Mouse (Mus musculus): ENCODE results near the gene Unc13a. TPM values are rescaled to one million over a fixed set of nuclear protein-coding genes. Genes with fewer than 3 reads are reported as not detected.

Unc13a gene
- polyA plus RNA-seq, 1 experiment from 2014 or later, result 16.6 TPM

GRCm38 (mm10) chr8:71659751-71660150 is 11.8 kb downstream of the Unc13a start:
- Histone ChIP-seq H3K9ac (no peak overlapping the region), H3K27me3 (ENCODE audit: control insufficient read depth, insufficient read depth, low read length) (peaks cover 46% of the 10 kb centered on the region), H3K4me3 (replicated peaks; ENCODE audit: low read length) (no peak overlapping the region), H3K4me2 (replicated peaks) (no peak overlapping the region), H3K36me3 (replicated peaks; ENCODE audit: control insufficient read depth, insufficient read depth) (peaks cover 66% of the 10 kb centered on the region), H3K9me3 (ENCODE audit: control insufficient read depth, low read length) (no peaks in the 10 kb centered on the region), H3K4me1 (replicated peaks; ENCODE audit: control insufficient read depth, insufficient read depth, low read length) (no peaks in the 10 kb centered on the region), H3K27ac (no peak overlapping the region)
- DNase-seq (ENCODE audit: low spot score) (no peak), ATAC-seq (ENCODE audit: low FRiP score) (no peak)
- WGBS, result 75% methylated on average over 1 of the region's 1 CpGs

DNA sequence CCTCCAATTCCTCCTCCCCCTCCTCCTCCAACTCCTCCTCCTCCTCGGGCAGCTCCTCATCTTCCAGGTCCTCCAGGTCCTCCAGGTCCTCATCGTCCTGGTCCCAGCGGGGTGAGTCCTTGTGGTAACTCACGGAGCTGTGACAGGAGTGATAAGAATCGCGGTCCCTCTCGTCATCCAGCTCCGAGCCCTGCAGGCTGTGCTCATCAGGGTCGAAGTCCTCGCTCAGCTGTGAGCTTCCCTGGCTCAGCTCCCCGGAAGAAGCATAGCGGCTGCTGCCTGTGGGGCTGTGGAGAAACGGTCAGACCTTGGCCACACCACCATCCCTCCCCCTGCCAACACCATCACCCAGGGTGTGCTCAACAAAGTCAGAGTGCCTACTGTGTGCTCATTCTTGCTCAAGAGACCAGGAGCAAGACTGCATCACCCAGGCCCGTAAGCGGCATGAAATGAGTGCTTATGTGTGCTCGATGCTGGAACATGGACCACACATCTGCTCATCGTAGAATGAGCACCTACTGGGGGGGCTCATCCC is 13.0 kb downstream of the Unc13a start:
- peaks cover 53% of the 10 kb centered on the region for H3K27me3 ChIP-seq (ENCODE audit: control insufficient read depth, insufficient read depth, low read length)
- H3K4me1 ChIP-seq (replicated peaks; ENCODE audit: control insufficient read depth, insufficient read depth, low read length), result no peaks in the 10 kb centered on the region
- no peak overlapping the region for H3K4me3 ChIP-seq (replicated peaks; ENCODE audit: low read length)
- no peak for DNase-seq (ENCODE audit: low spot score)
- peaks cover 69% of the 10 kb centered on the region for H3K36me3 ChIP-seq (replicated peaks; ENCODE audit: control insufficient read depth, insufficient read depth)
- H3K4me2 ChIP-seq (replicated peaks), result no peak overlapping the region
- H3K27ac ChIP-seq, result no peak overlapping the region
- no peak overlapping the region for H3K9ac ChIP-seq
- ATAC-seq (ENCODE audit: low FRiP score), result no peak
- no peaks in the 10 kb centered on the region for H3K9me3 ChIP-seq (ENCODE audit: control insufficient read depth, low read length)
- WGBS, result 39% methylated on average over 17 of the region's 17 CpGs

DNA sequence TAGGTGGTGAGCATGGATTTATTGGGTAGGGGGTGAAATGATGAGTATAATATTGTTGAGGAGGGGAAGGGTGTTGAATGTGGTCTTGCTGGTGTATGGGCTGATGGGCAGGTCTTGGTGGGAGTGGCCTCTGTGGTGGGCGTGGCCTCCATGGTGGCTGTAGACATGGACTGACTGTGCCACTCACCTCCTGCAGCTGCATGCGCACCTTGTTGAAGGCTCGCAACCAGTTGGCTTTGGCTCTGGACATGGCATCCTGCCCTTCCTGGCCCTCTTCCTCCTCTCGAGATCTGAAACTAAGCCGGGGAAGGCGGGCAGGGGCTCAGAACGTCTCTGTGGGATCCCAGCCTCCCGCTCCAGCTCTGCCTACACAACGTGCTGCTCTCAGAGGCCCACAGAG is 13.7 kb downstream of the Unc13a start:
- Histone ChIP-seq H3K4me1 (replicated peaks; ENCODE audit: control insufficient read depth, insufficient read depth, low read length) (no peaks in the 10 kb centered on the region), H3K27me3 (ENCODE audit: control insufficient read depth, insufficient read depth, low read length) (peaks cover 53% of the 10 kb centered on the region), H3K9me3 (ENCODE audit: control insufficient read depth, low read length) (no peaks in the 10 kb centered on the region), H3K27ac (no peak overlapping the region), H3K36me3 (replicated peaks; ENCODE audit: control insufficient read depth, insufficient read depth) (peaks cover 67% of the 10 kb centered on the region), H3K4me2 (replicated peaks) (no peak overlapping the region), H3K9ac (no peak overlapping the region), H3K4me3 (replicated peaks; ENCODE audit: low read length) (no peak overlapping the region)
- 31% methylated on average over 9 of the region's 9 CpGs for WGBS
- DNase-seq (ENCODE audit: low spot score) (no peak), ATAC-seq (ENCODE audit: low FRiP score) (no peak)

GRCm38 (mm10) chr8:71654600-71654999 is 17.0 kb downstream of the Unc13a start:
- peaks cover 42% of the 10 kb centered on the region for H3K27me3 ChIP-seq (ENCODE audit: control insufficient read depth, insufficient read depth, low read length)

DNA sequence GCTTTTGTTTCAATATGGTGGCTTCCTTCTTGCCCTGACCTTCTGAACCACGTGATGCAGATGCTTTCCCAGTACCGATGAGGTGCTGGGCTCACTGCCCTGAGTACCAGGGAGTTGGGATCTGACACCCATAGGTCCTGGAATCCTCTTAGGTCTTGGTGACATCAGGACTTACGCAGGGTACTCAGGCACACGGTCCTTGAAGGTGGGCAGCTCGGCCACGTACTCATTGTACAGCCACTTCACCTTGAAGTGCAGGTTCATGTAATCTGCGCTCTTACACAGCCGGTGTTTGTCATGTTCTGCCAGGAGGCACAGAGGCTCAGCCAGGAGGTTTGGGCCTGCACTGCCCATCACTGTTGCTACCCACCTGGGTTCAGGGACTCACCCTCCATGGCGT is 26.0 kb downstream of the Unc13a start:
- Histone ChIP-seq H3K27ac (no peak overlapping the region), H3K4me2 (replicated peaks) (no peak overlapping the region), H3K4me3 (replicated peaks; ENCODE audit: low read length) (no peak overlapping the region), H3K9me3 (ENCODE audit: control insufficient read depth, low read length) (no peaks in the 10 kb centered on the region), H3K4me1 (replicated peaks; ENCODE audit: control insufficient read depth, insufficient read depth, low read length) (no peaks in the 10 kb centered on the region), H3K27me3 (ENCODE audit: control insufficient read depth, insufficient read depth, low read length) (no peaks in the 10 kb centered on the region), H3K9ac (no peak overlapping the region), H3K36me3 (replicated peaks; ENCODE audit: control insufficient read depth, insufficient read depth) (peaks cover 88% of the 10 kb centered on the region)
- 84% methylated on average over 9 of the region's 9 CpGs for WGBS
- ATAC-seq (ENCODE audit: low FRiP score) (no peak), DNase-seq (ENCODE audit: low spot score) (no peak)

More at GRCm38 (mm10) chr8:71654600-71654999, 17.0 kb downstream of the Unc13a start:
- Histone ChIP-seq H3K27ac (no peak overlapping the region), H3K4me1 (replicated peaks; ENCODE audit: control insufficient read depth, insufficient read depth, low read length) (no peaks in the 10 kb centered on the region), H3K9me3 (ENCODE audit: control insufficient read depth, low read length) (no peaks in the 10 kb centered on the region), H3K9ac (no peak overlapping the region), H3K4me3 (replicated peaks; ENCODE audit: low read length) (peak overlapping the region; percentile 6; the same call in 1 of the 2 replicates), H3K4me2 (replicated peaks) (0 out of 2 replicates have a peak overlapping the region, but pooled peaks have one; percentile 4), H3K36me3 (replicated peaks; ENCODE audit: control insufficient read depth, insufficient read depth) (peaks cover 78% of the 10 kb centered on the region)
- 2% methylated on average over 24 of the region's 24 CpGs for WGBS
- no peak for DNase-seq (ENCODE audit: low spot score)
- peak; percentile 26; the same call in 1 of the 2 replicates for ATAC-seq (ENCODE audit: low FRiP score)

DNA sequence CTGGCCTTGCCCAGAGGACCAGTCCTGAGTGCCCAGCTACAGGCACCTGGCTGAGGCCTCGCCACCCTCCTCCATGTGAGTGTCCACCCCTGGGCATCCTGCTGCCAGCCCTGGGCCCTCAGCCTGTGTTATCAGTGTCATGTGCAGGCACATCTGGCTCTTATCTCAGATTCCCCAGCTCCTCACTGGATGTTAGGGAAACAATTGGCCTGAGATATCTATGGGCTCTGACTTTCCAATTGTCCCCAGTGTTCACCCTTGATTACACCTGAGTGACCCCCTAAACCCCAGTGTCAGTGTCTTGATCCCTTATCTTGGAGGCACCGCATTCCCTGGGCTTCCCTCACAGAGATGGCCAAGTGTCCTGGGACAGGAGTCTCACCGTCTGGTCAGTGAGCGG is 32.2 kb downstream of the Unc13a start:
- H3K9me3 ChIP-seq (ENCODE audit: control insufficient read depth, low read length), result no peaks in the 10 kb centered on the region
- DNase-seq (ENCODE audit: low spot score) (no peak), ATAC-seq (ENCODE audit: low FRiP score) (no peak)
- no peak overlapping the region for H3K9ac ChIP-seq
- WGBS, result 91% methylated on average over 4 of the region's 4 CpGs
- peaks cover 4% of the 10 kb centered on the region for H3K4me1 ChIP-seq (replicated peaks; ENCODE audit: control insufficient read depth, insufficient read depth, low read length)
- no peak overlapping the region for H3K4me2 ChIP-seq (replicated peaks)
- peaks cover 60% of the 10 kb centered on the region for H3K36me3 ChIP-seq (replicated peaks; ENCODE audit: control insufficient read depth, insufficient read depth)
- no peak overlapping the region for H3K27ac ChIP-seq
- H3K4me3 ChIP-seq (replicated peaks; ENCODE audit: low read length), result no peak overlapping the region
- no peaks in the 10 kb centered on the region; the same call in 1 of the 2 replicates for H3K27me3 ChIP-seq (ENCODE audit: control insufficient read depth, insufficient read depth, low read length)

DNA sequence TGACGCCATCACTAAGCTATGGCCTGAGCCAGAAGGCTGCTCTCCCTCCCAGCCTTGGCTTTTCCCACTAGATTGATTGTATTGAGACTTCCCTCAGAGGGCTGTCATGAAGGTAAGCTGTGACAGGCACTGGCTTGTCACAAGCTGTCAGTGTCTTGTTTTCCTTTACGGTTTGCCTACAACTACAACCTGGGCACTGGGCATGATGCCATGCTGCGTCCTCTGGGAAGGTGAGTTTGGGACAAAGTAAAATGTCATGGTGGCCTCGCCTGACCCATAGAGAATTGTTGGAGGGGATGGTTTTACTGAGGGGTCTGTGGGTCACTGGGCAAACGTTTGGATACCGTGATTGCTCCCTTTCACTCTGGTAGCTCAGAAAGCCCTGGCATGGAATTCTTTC is 33.2 kb downstream of the Unc13a start:
- peaks cover 52% of the 10 kb centered on the region for H3K36me3 ChIP-seq (replicated peaks; ENCODE audit: control insufficient read depth, insufficient read depth)
- no peaks in the 10 kb centered on the region for H3K9me3 ChIP-seq (ENCODE audit: control insufficient read depth, low read length)
- DNase-seq (ENCODE audit: low spot score) (no peak), ATAC-seq (ENCODE audit: low FRiP score) (no peak)
- H3K27me3 ChIP-seq (ENCODE audit: control insufficient read depth, insufficient read depth, low read length), result peaks cover 7% of the 10 kb centered on the region; the same call in 1 of the 2 replicates
- 73% methylated on average over 6 of the region's 6 CpGs for WGBS
- H3K27ac ChIP-seq, result no peak overlapping the region
- no peak overlapping the region for H3K4me2 ChIP-seq (replicated peaks)
- H3K9ac ChIP-seq, result no peak overlapping the region
- no peak overlapping the region for H3K4me3 ChIP-seq (replicated peaks; ENCODE audit: low read length)
- H3K4me1 ChIP-seq (replicated peaks; ENCODE audit: control insufficient read depth, insufficient read depth, low read length), result peaks cover 5% of the 10 kb centered on the region

DNA sequence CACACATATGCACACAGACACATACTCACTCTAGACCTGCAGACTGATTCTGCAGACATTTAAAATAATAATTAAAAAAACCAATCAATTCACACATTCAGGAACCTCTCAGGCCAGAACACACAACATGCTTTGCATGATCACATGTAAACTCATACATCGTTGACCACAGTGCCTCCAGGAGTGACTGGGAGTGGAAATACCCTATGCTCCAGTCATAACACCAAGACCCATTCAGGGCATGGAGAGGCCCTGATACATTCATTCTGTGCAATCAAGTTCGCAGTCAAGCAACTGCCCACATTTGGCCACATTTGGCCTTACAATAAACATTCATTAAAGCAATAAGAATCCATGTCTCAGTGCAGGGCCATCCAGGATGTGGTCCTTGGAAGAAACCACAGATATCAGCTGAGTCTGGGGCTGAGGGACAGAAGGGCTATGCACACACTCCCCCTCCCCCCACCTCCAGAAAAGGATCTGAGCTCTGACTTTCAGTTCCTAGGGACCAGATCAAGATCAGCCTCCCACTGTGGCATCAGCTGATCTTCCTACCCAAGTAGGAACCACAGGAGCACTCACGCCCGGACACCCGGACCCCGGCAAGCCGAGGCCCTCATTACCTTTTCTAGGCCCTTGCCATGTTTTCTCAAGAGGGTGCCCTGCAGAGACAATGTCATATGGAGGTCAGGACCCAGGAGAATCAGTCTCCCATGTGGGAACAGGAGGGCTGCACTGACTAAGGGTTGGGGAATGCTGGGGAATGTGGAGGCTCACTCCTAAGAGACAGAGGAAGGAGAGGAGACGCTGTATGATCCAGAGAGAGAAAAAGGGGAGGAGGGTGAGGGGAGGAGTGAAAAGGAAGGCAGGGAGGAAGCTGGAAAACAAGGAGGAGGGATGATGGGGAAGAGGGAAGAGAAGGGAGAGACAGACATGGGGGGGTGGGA is 34.1 kb downstream of the Unc13a start:
- no peak for DNase-seq (ENCODE audit: low spot score)
- H3K27me3 ChIP-seq (ENCODE audit: control insufficient read depth, insufficient read depth, low read length), result peaks cover 7% of the 10 kb centered on the region; the same call in 1 of the 2 replicates
- H3K4me3 ChIP-seq (replicated peaks; ENCODE audit: low read length), result no peak overlapping the region
- no peak for ATAC-seq (ENCODE audit: low FRiP score)
- H3K9ac ChIP-seq, result no peak overlapping the region
- WGBS, result 70% methylated on average over 8 of the region's 8 CpGs
- peaks cover 5% of the 10 kb centered on the region for H3K4me1 ChIP-seq (replicated peaks; ENCODE audit: control insufficient read depth, insufficient read depth, low read length)
- H3K9me3 ChIP-seq (ENCODE audit: control insufficient read depth, low read length), result 0 out of 2 replicates have a peak, but pooled peaks cover 3% of the 10 kb centered on the region
- no peak overlapping the region for H3K4me2 ChIP-seq (replicated peaks)
- peaks cover 50% of the 10 kb centered on the region for H3K36me3 ChIP-seq (replicated peaks; ENCODE audit: control insufficient read depth, insufficient read depth)
- H3K27ac ChIP-seq, result no peak overlapping the region

DNA sequence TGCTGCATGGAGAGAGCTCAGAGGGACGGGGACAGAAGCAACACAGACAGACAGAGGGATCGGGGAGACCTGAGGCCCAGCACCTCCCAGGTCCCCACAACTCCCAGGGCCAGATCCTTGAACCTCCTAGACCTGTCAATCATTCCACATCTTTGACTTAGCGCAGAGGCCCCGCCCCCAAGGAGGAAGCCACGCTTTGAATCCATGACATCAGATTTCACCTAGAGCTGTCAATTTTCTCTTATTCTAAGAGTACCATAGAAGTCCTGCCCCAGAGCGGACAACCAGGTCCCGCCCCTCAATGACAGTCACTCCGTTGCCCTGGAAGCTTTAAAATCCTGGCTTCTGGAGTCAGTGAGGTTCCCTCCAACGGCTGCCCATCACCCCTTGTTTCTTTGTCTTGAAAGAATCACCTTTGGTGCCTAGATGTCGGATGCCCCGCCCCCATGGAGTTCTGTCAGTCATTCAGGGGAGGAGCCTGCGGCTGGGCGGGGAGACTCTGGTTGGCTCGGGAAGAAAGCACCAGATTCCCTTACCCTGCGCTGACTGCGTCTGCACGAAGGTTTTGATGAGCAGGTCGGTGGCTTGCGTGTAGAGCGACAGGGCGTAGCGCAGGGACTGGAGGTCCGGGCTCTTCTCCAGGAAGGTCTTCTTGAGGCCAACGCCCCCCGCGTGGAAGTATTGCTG is 37.4 kb downstream of the Unc13a start:
- 2% methylated on average over 26 of the region's 26 CpGs for WGBS
- 0 out of 2 replicates have a peak, but pooled peaks cover 3% of the 10 kb centered on the region for H3K9me3 ChIP-seq (ENCODE audit: control insufficient read depth, low read length)
- H3K4me1 ChIP-seq (replicated peaks; ENCODE audit: control insufficient read depth, insufficient read depth, low read length), result peaks cover 14% of the 10 kb centered on the region
- peak; percentile 50 for DNase-seq (ENCODE audit: low spot score)
- no peak overlapping the region for H3K4me3 ChIP-seq (replicated peaks; ENCODE audit: low read length)
- peak; percentile 42 for ATAC-seq (ENCODE audit: low FRiP score)
- peaks cover 27% of the 10 kb centered on the region for H3K36me3 ChIP-seq (replicated peaks; ENCODE audit: control insufficient read depth, insufficient read depth)
- H3K27ac ChIP-seq, result 0 out of 2 replicates have a peak overlapping the region, but pooled peaks have one; percentile 32
- H3K9ac ChIP-seq, result no peak overlapping the region
- peak overlapping the region; percentile 21 for H3K4me2 ChIP-seq (replicated peaks)
- peaks cover 16% of the 10 kb centered on the region for H3K27me3 ChIP-seq (ENCODE audit: control insufficient read depth, insufficient read depth, low read length)
